ENCODE assay signal across 10 mouse cellular contexts in the genomic region with DNA sequence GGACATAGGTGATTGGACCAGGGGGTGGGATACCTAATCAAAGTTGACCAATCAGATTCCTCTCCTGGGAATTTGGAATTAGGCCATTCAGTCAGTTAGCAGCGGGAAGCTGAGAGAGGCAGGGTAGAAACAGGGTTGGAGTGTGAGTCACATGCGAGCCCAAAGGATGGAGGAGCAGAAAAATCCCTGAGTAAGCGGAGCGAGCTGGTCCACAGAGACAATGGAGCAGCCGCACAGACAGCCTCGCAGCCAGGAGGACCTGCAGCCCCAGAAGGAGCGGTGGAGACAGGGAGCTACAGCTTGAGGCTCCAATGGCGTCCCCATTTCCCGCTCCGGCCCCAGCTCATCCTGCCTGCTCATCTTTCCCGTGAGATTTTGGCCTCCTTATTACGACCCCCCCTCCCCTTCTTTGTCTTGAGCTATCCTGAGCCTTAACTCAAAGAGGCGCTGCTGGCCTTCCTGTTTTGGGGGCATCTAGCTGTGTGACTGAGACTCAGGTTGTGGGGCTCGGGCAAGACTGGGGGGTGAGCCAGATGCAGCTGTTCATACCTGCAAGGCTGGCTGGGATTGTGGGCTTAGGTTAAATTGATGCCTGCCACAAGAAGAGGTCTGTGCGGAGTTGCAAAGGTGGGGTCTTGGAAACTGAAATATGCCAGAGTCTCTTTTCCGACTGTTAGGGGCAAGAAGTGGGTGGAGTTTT. TPM values are rescaled to one million over a fixed set of nuclear protein-coding genes. Genes with fewer than 3 reads are reported as not detected.
DNase-seq lines count a peak whose midpoint lies in the region; ATAC-seq and TF ChIP-seq lines count a peak whose summit lies in the region.
"Had no signal": no experiment of that assay in that cellular context is flagged by ENCODE, and none has a peak within 500 bp of the region (broad histone marks: within the 10 kb centered on the region; RNA-seq: fewer than 3 reads in every experiment).

No protein-coding gene starts in this region.

- H3K27me3 ChIP-seq in heart, embryonic 13.5 days (replicated peaks): peaks cover 13% of the 10 kb centered on the region
- no peaks in the 10 kb centered on the region for H3K27me3 ChIP-seq in midbrain, postnatal 0 days (ENCODE audit: insufficient read depth, low read length)

- ATAC-seq in heart, embryonic 13.5 days (ENCODE audit: extremely low read depth, insufficient number of reproducible peaks, low FRiP score, low TSS enrichment): no peak
- 0 out of 2 replicates have a peak, but pooled peaks have one; percentile 33 for ATAC-seq in midbrain, postnatal 0 days (ENCODE audit: low FRiP score)

- 14% methylated on average over 16 of the region's 16 CpGs for WGBS in heart, embryonic 13.5 days
- WGBS in midbrain, postnatal 0 days: 9% methylated on average over 16 of the region's 16 CpGs

- H3K4me3 ChIP-seq in heart, embryonic 13.5 days: no peak overlapping the region
- H3K4me3 ChIP-seq in ES-E14 (ENCODE audit: insufficient read depth in 1 of 2, low read depth in 1 of 2, low read length in 2 of 2, poor library complexity in 1 of 2, severe bottlenecking in 1 of 2): peak overlapping the region; percentile 8 to 14; a peak in 3 of 4 replicates
- no peak overlapping the region for H3K4me3 ChIP-seq in midbrain, postnatal 0 days (ENCODE audit: low read depth, low read length)

- H3K36me3 ChIP-seq in heart, embryonic 13.5 days: peaks cover 6% of the 10 kb centered on the region
- no peaks in the 10 kb centered on the region for H3K36me3 ChIP-seq in ES-E14 (ENCODE audit: control insufficient read depth, insufficient read depth, low read length, poor library complexity, severe bottlenecking)
- H3K36me3 ChIP-seq in midbrain, postnatal 0 days (ENCODE audit: insufficient read depth, low read length): peaks cover 16% of the 10 kb centered on the region

- TF ChIP-seq CTCF in midbrain, postnatal 0 days (IDR thresholded peaks at IDR 0.05): no peak

- DNase-seq in heart, postnatal 14 days: no peak
- DNase-seq in ES-E14 (ENCODE audit: low read depth, low spot score): peak; percentile 50
- DNase-seq in embryo, embryonic 10.5 days (ENCODE audit: low spot score): peak; percentile 44
- DNase-seq in kidney, postnatal 36 days: peak; percentile 15 to 23
- DNase-seq in midbrain, postnatal 0 days (ENCODE audit: low spot score): peak; percentile 69
- no peak for DNase-seq in gastrocnemius, postnatal 25 days
- no peak for DNase-seq in B cell, adult 2 months

- 0 out of 2 replicates have a peak overlapping the region, but pooled peaks have one; percentile 13 for H3K9ac ChIP-seq in heart, embryonic 13.5 days
- H3K9ac ChIP-seq in ES-E14 (ENCODE audit: insufficient read depth, low read depth, low read length, poor library complexity, severe bottlenecking): no peak overlapping the region
- 0 out of 2 replicates have a peak overlapping the region, but pooled peaks have one; percentile 29 for H3K9ac ChIP-seq in midbrain, postnatal 0 days (replicated peaks; ENCODE audit: low read length, poor library complexity, severe bottlenecking)

- 0 out of 2 replicates have a peak overlapping the region, but pooled peaks have one; percentile 32 for H3K27ac ChIP-seq in heart, embryonic 13.5 days (replicated peaks)
- no peak overlapping the region for H3K27ac ChIP-seq in ES-E14 (ENCODE audit: insufficient read depth, low read depth, low read length, poor library complexity, severe bottlenecking)
- peak overlapping the region; percentile 21; the same call in 1 of the 2 replicates for H3K27ac ChIP-seq in midbrain, postnatal 0 days (ENCODE audit: low read depth, low read length)

- intact Hi-C loops in heart, postnatal 14 days (cut with DNase I): no loop called here

- H3K4me2 ChIP-seq in heart, embryonic 13.5 days: peak overlapping the region; percentile 27
- peak overlapping the region; percentile 28 for H3K4me2 ChIP-seq in midbrain, postnatal 0 days (ENCODE audit: low read depth, low read length, poor library complexity, severe bottlenecking)

- H3K9me3 ChIP-seq in heart, embryonic 13.5 days: no peaks in the 10 kb centered on the region
- H3K9me3 ChIP-seq in ES-E14 (ENCODE audit: control insufficient read depth, insufficient read depth, low read depth, low read length): no peaks in the 10 kb centered on the region
- H3K9me3 ChIP-seq in midbrain, postnatal 0 days (ENCODE audit: low read length): no peaks in the 10 kb centered on the region

- in situ Hi-C loops in ES-E14 (cut with MboI; ENCODE audit: low sequenced_read_pairs in 2 of 2, unreplicated experiment in 2 of 2): no loop called here

- H3K4me1 ChIP-seq in heart, embryonic 13.5 days: peaks cover 27% of the 10 kb centered on the region
- no peaks in the 10 kb centered on the region; a peak in 1 of 4 replicates for H3K4me1 ChIP-seq in ES-E14 (ENCODE audit: control insufficient read depth in 2 of 2, insufficient read depth in 2 of 2, low read length in 2 of 2, poor library complexity in 1 of 2)
- peaks cover 8% of the 10 kb centered on the region; the same call in 1 of the 2 replicates for H3K4me1 ChIP-seq in midbrain, postnatal 0 days (ENCODE audit: insufficient read depth, low read length)

TF ChIP-seq in ES-E14, 5 proteins besides CTCF, POLR2A, EP300 and RAD21:
- TF ChIP-seq MAFK (IDR thresholded peaks at IDR 0.05; ENCODE audit: insufficient read depth, low read depth, low read length) (no peak), ZC3H11A (IDR thresholded peaks at IDR 0.05; ENCODE audit: borderline replicate concordance, low read depth, low read length) (no peak), CHD2 (IDR thresholded peaks at IDR 0.05; ENCODE audit: low read depth, low read length) (no peak), HCFC1 (IDR thresholded peaks at IDR 0.05; ENCODE audit: borderline replicate concordance, insufficient read depth, low read length) (no peak), ZNF384 (IDR thresholded peaks at IDR 0.05; ENCODE audit: low read depth, low read length) (no peak)

RNA-seq across cellular contexts. Expression of gene Arrb1, which starts 44.4 kb away (rescaled TPM):
- 6.8 and 8.4 TPM in 2 replicates for polyA plus RNA-seq in heart, embryonic 13.5 days (2015; fragmentation: Nextera tagmentation; extraction: Ambion mirVana)
- 10 to 100 TPM; 23.3 to 24.3 TPM for total RNA-seq in heart, postnatal 14 days (2021)
- total RNA-seq in ES-E14 (2012; rRNA removed): 10.7 and 15.3 TPM in 2 replicates
- 118 and 163 TPM in 2 replicates for total RNA-seq in midbrain, postnatal 0 days (2014; rRNA removed)
- polyA plus RNA-seq in midbrain, postnatal 0 days (2015; fragmentation: Nextera tagmentation; extraction: Ambion mirVana): 14.2 and 15.0 TPM in 2 replicates
- 10 to 100 TPM; 12.4 to 15.6 TPM for total RNA-seq in gastrocnemius, postnatal 25 days (2021)

RNA-seq across cellular contexts. Expression of gene Tpbgl, which starts 47.3 kb away (rescaled TPM):
- polyA plus RNA-seq in heart, embryonic 13.5 days (2015; fragmentation: Nextera tagmentation; extraction: Ambion mirVana): 0.78 and 1.7 TPM in 2 replicates
- 1 to 10 TPM; 2.6 to 3.3 TPM for total RNA-seq in heart, postnatal 14 days (2021)
- 0.11 and 0.27 TPM in 2 replicates for total RNA-seq in ES-E14 (2012; rRNA removed)
- total RNA-seq in midbrain, postnatal 0 days (2014; rRNA removed): 2.8 and 4.5 TPM in 2 replicates
- 1.7 and 2.3 TPM in 2 replicates for polyA plus RNA-seq in midbrain, postnatal 0 days (2015; fragmentation: Nextera tagmentation; extraction: Ambion mirVana)
- total RNA-seq in gastrocnemius, postnatal 25 days (2021): 10 to 100 TPM; 42.5 to 46.1 TPM
- total RNA-seq: hematopoietic stem cell, adult 5-6 weeks; MEL had no signal

Comparison
In these comparisons a context has a peak if more than half of its experiments do, and no peak if none do; other contexts are left out.
1. H3K4me3 ChIP-seq: peak in ES-E14 (2 of 2); none in heart, embryonic 13.5 days (single experiment) and midbrain, postnatal 0 days (single experiment).
2. DNase-seq: peak in ES-E14 (single experiment), embryo, embryonic 10.5 days (single experiment), kidney, postnatal 36 days (2 of 2) and midbrain, postnatal 0 days (single experiment); none in heart, postnatal 14 days (0 of 2), gastrocnemius, postnatal 25 days (single experiment) and B cell, adult 2 months (0 of 2).